Mouse (Mus musculus): ENCODE results near the gene Slc44a4. TPM values are rescaled to one million over a fixed set of nuclear protein-coding genes. Genes with fewer than 3 reads are reported as not detected.

Slc44a4 gene
- polyA plus RNA-seq, 1 experiment from 2014 or later: 3.5 TPM

DNA sequence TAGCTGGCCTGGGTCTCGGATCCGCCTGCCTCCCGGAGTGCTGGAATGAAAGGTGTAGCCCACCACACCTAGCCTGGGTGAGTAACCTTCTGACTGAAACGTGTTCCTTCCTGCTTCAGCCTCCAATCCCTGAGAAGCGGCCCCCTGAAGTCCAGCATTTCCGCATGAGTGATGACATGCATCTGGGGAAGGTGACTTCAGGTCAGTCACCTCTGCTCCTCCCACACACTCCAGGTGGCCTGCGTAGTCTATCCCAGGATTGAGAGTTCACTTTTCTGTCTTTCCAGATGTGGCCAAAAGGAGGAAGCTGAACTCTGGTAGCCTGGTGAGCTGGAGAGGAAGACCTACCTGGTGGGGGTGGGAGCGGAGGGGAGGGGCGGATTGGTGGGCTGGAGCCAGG is 11.4 kb upstream of the Slc44a4 start:
- Histone ChIP-seq H3K36me3 (replicated peaks; ENCODE audit: insufficient read depth, low read length) (peaks cover 42% of the 10 kb centered on the region), H3K9ac (replicated peaks) (no peak overlapping the region), H3K4me1 (ENCODE audit: insufficient read depth) (peaks cover 6% of the 10 kb centered on the region), H3K4me2 (ENCODE audit: low read depth, low read length) (no peak overlapping the region), H3K27me3 (ENCODE audit: insufficient read depth, low read length) (no peaks in the 10 kb centered on the region), H3K4me3 (ENCODE audit: low read depth, low read length) (no peak overlapping the region), H3K27ac (ENCODE audit: low read depth) (no peak overlapping the region), H3K9me3 (ENCODE audit: low read length) (no peaks in the 10 kb centered on the region)
- WGBS (ENCODE audit: insufficient replicate concordance): 84% methylated on average over 9 of the region's 9 CpGs
- ATAC-seq: no peak
- no peak for TF ChIP-seq EP300 (IDR thresholded peaks at IDR 0.05; ENCODE audit: low read depth)
- TF ChIP-seq CTCF (IDR thresholded peaks at IDR 0.05; ENCODE audit: low read depth): no peak
- DNase-seq: no peak

GRCm38 (mm10) chr17:34910982-34911381 is 3.3 kb upstream of the Slc44a4 start:
- WGBS (ENCODE audit: insufficient replicate concordance): 70% methylated on average over 10 of the region's 10 CpGs
- H3K36me3 ChIP-seq (replicated peaks; ENCODE audit: insufficient read depth, low read length): peaks cover 73% of the 10 kb centered on the region
- no peak overlapping the region for H3K4me2 ChIP-seq (ENCODE audit: low read depth, low read length)
- H3K4me3 ChIP-seq (ENCODE audit: low read depth, low read length): no peak overlapping the region
- H3K9ac ChIP-seq (replicated peaks): no peak overlapping the region
- no peaks in the 10 kb centered on the region for H3K9me3 ChIP-seq (ENCODE audit: low read length)
- no peak for ATAC-seq
- TF ChIP-seq CTCF (IDR thresholded peaks at IDR 0.05; ENCODE audit: low read depth) (no peak), EP300 (IDR thresholded peaks at IDR 0.05; ENCODE audit: low read depth) (no peak)
- DNase-seq: no peak
- H3K27ac ChIP-seq (ENCODE audit: low read depth): no peak overlapping the region
- no peaks in the 10 kb centered on the region for H3K27me3 ChIP-seq (ENCODE audit: insufficient read depth, low read length)
- H3K4me1 ChIP-seq (ENCODE audit: insufficient read depth): peaks cover 16% of the 10 kb centered on the region

GRCm38 (mm10) chr17:34911945-34912351 is 2.3 kb upstream of the Slc44a4 start:
- Histone ChIP-seq H3K4me1 (ENCODE audit: insufficient read depth) (peaks cover 16% of the 10 kb centered on the region), H3K4me3 (ENCODE audit: low read depth, low read length) (no peak overlapping the region), H3K27ac (ENCODE audit: low read depth) (no peak overlapping the region), H3K4me2 (ENCODE audit: low read depth, low read length) (no peak overlapping the region), H3K9ac (replicated peaks) (no peak overlapping the region), H3K9me3 (ENCODE audit: low read length) (no peaks in the 10 kb centered on the region), H3K36me3 (replicated peaks; ENCODE audit: insufficient read depth, low read length) (peaks cover 63% of the 10 kb centered on the region), H3K27me3 (ENCODE audit: insufficient read depth, low read length) (no peaks in the 10 kb centered on the region)
- TF ChIP-seq EP300 (IDR thresholded peaks at IDR 0.05; ENCODE audit: low read depth) (no peak), CTCF (IDR thresholded peaks at IDR 0.05; ENCODE audit: low read depth) (peak; percentile 99)
- peak; percentile 81 for ATAC-seq
- WGBS (ENCODE audit: insufficient replicate concordance): 45% methylated on average over 5 of the region's 5 CpGs
- peak; percentile 92 for DNase-seq

DNA sequence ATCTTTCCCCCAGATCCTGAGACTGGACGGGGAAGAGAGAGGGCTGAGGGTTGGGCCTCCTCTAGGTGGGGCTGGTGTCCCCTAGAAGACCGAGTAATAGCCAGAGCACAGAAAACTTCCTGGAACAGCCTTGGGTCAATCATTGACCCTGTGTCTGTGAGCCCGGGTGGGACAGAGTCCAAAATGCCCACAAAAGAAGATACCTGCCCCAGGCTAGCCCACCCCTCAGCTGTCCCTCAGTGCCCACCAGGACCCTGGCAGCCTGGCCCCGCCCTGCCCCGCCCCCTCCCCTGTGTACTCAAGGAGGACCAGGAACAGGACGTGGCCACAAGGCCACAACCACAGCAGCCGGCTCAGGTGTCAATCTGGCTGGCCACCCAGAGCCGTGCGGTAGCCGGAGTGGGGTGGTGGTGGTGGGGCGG is 1.2 kb downstream of the Slc44a4 start:
- peaks cover 16% of the 10 kb centered on the region for H3K4me1 ChIP-seq (ENCODE audit: insufficient read depth)
- H3K4me3 ChIP-seq (ENCODE audit: low read depth, low read length): no peak overlapping the region
- no peaks in the 10 kb centered on the region for H3K9me3 ChIP-seq (ENCODE audit: low read length)
- peaks cover 32% of the 10 kb centered on the region for H3K36me3 ChIP-seq (replicated peaks; ENCODE audit: insufficient read depth, low read length)
- no peak overlapping the region for H3K27ac ChIP-seq (ENCODE audit: low read depth)
- peak overlapping the region; percentile 31; the same call in 1 of the 2 replicates for H3K9ac ChIP-seq (replicated peaks)
- TF ChIP-seq CTCF (IDR thresholded peaks at IDR 0.05; ENCODE audit: low read depth): peak; percentile 58
- TF ChIP-seq EP300 (IDR thresholded peaks at IDR 0.05; ENCODE audit: low read depth): no peak
- peak; percentile 45 for ATAC-seq
- WGBS (ENCODE audit: insufficient replicate concordance): 16% methylated on average over 11 of the region's 11 CpGs
- peak overlapping the region; percentile 24; the same call in 1 of the 2 replicates for H3K4me2 ChIP-seq (ENCODE audit: low read depth, low read length)
- DNase-seq: peak; percentile 46
- no peaks in the 10 kb centered on the region for H3K27me3 ChIP-seq (ENCODE audit: insufficient read depth, low read length)

- Histone ChIP-seq H3K27ac (ENCODE audit: low read depth) (no peak overlapping the region), H3K9me3 (ENCODE audit: low read length) (no peaks in the 10 kb centered on the region), H3K36me3 (replicated peaks; ENCODE audit: insufficient read depth, low read length) (peaks cover 23% of the 10 kb centered on the region), H3K4me1 (ENCODE audit: insufficient read depth) (peaks cover 15% of the 10 kb centered on the region), H3K9ac (replicated peaks) (no peak overlapping the region), H3K4me3 (ENCODE audit: low read depth, low read length) (no peak overlapping the region), H3K27me3 (ENCODE audit: insufficient read depth, low read length) (no peaks in the 10 kb centered on the region), H3K4me2 (ENCODE audit: low read depth, low read length) (no peak overlapping the region)
- no peak for DNase-seq
- no peak for TF ChIP-seq EP300 (IDR thresholded peaks at IDR 0.05; ENCODE audit: low read depth)
- no peak for ATAC-seq
- WGBS (ENCODE audit: insufficient replicate concordance): 74% methylated on average over 5 of the region's 5 CpGs
These were observed 2.0 kb downstream of the Slc44a4 start for GRCm38 (mm10) chr17:34916316-34916715.

DNA sequence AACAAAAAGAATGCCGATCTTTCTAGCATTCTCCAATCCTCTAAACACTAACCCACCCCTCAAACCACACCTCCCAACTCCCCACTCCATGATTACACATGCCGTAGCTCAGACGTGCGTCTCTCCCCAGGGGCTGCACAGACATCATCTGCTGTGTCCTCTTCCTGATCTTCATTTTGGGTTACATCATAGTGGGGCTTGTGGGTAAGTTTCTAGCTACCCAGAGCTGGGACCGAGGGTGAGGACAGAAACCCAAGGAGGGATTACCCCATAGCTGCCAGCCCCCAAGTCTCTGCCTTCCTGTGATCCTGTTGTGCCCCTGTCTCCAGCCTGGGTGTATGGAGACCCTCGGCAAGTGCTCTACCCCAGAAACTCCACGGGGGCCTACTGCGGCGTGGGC is 2.9 kb downstream of the Slc44a4 start:
- TF ChIP-seq CTCF (IDR thresholded peaks at IDR 0.05; ENCODE audit: low read depth): no peak
- TF ChIP-seq EP300 (IDR thresholded peaks at IDR 0.05; ENCODE audit: low read depth): no peak
- no peaks in the 10 kb centered on the region for H3K27me3 ChIP-seq (ENCODE audit: insufficient read depth, low read length)
- peaks cover 13% of the 10 kb centered on the region for H3K4me1 ChIP-seq (ENCODE audit: insufficient read depth)
- H3K4me3 ChIP-seq (ENCODE audit: low read depth, low read length): no peak overlapping the region
- DNase-seq (no peak), ATAC-seq (no peak)
- peaks cover 17% of the 10 kb centered on the region for H3K36me3 ChIP-seq (replicated peaks; ENCODE audit: insufficient read depth, low read length)
- H3K9ac ChIP-seq (replicated peaks): no peak overlapping the region
- H3K9me3 ChIP-seq (ENCODE audit: low read length): no peaks in the 10 kb centered on the region
- WGBS (ENCODE audit: insufficient replicate concordance): 63% methylated on average over 9 of the region's 9 CpGs
- H3K4me2 ChIP-seq (ENCODE audit: low read depth, low read length): no peak overlapping the region
- H3K27ac ChIP-seq (ENCODE audit: low read depth): no peak overlapping the region

DNA sequence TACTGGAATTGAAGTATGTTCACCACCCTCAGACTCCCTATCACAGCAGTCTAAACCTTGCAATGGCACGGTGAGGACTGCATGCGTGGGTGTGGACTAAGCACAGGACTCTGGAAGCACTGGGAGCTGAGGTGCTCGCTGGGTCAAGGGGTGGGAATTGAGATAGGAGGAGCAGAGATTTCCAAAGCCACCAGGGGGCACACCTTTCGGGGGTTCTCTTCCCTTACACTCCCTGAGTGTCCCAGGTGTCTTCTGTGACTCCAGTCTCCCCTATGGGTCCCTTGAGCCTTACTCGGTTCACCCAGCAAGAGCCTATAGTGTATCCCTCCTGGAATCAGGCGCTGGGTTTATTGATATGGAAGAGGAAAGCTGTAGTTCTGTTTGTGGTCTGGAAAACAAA is 8.7 kb downstream of the Slc44a4 start:
- Histone ChIP-seq H3K4me2 (ENCODE audit: low read depth, low read length) (no peak overlapping the region), H3K27me3 (ENCODE audit: insufficient read depth, low read length) (no peaks in the 10 kb centered on the region), H3K36me3 (replicated peaks; ENCODE audit: insufficient read depth, low read length) (no peaks in the 10 kb centered on the region), H3K4me3 (ENCODE audit: low read depth, low read length) (no peak overlapping the region), H3K4me1 (ENCODE audit: insufficient read depth) (no peaks in the 10 kb centered on the region; the same call in 1 of the 2 replicates), H3K27ac (ENCODE audit: low read depth) (no peak overlapping the region), H3K9ac (replicated peaks) (no peak overlapping the region), H3K9me3 (ENCODE audit: low read length) (no peaks in the 10 kb centered on the region)
- WGBS (ENCODE audit: insufficient replicate concordance): 51% methylated on average over 6 of the region's 6 CpGs
- ATAC-seq: peak; percentile 41; the same call in 1 of the 2 replicates
- TF ChIP-seq EP300 (IDR thresholded peaks at IDR 0.05; ENCODE audit: low read depth) (no peak), CTCF (IDR thresholded peaks at IDR 0.05; ENCODE audit: low read depth) (peak; percentile 50)
- DNase-seq: no peak

Measured in liver, postnatal 0 days (tissue).